8 mouse cellular contexts compared by ENCODE assay signal in the genomic region with DNA sequence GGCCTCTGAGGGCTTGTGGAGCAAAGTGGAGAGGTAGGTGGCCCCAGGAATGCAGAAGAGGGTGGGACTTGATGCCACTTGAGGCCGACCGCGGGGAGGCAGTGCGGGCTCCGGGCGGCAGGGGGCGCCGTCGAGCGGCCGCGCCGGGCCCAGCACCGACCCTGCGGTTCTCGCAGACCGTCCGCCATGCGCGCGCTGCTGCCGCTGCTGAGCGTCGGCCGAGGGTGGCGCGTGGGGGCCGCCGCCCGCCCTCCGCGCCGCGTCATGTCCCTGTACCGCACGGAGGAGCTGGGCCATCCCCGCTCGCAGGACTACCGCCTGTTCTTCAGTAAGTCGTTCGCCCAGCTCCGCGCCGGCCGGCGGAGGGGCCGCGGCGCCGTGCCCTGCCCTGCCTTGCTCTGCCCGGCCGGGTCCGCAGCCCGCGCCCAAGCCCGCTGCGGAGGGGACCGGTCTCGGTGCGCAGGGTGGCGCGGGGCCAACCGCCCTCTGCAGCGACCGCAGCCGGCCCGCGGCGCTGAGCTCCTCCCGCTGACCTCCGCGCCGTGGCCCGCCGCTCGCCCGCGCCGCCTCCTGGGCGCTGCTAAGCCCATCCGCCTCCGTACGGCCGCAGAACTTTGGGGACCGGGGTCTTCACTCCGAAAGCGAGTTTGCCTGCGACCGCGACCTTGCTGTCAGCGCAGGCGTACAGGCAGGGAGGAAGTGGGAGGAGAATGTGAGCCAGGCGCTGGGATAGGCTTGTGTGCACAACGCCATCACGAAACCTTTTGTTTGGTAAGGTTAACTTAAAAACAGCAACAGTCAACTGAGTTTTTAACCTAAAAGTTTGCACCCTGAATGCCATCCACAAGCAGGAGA. TPM values are rescaled to one million over a fixed set of nuclear protein-coding genes. Genes with fewer than 3 reads are reported as not detected.
DNase-seq lines count a peak whose midpoint lies in the region; ATAC-seq and TF ChIP-seq lines count a peak whose summit lies in the region.

A gene (plus strand): TSS at position 157 of the 855 bp plus-strand sequence.

- H3K36me3 ChIP-seq in forebrain, embryonic 15.5 days: no peaks in the 10 kb centered on the region
- no peaks in the 10 kb centered on the region for H3K36me3 ChIP-seq in lung, embryonic 14.5 days (ENCODE audit: insufficient read depth)
- H3K36me3 ChIP-seq in thymus, adult 2 months (ENCODE audit: control insufficient read depth, insufficient read depth, low read length): no peaks in the 10 kb centered on the region

- H3K27me3 ChIP-seq in forebrain, embryonic 15.5 days: no peaks in the 10 kb centered on the region
- no peaks in the 10 kb centered on the region for H3K27me3 ChIP-seq in lung, embryonic 14.5 days (ENCODE audit: insufficient read depth, low read length)
- H3K27me3 ChIP-seq in thymus, adult 2 months (ENCODE audit: control insufficient read depth, insufficient read depth, low read length): no peaks in the 10 kb centered on the region

- TF ChIP-seq POLR2A in olfactory bulb, adult 2 months (IDR thresholded peaks at IDR 0.05; ENCODE audit: insufficient read depth, low read depth, low read length): peak; percentile 31; the same call in 1 of the 2 replicates
- peak; percentile 84 for TF ChIP-seq POLR2A in thymus, adult 2 months (IDR thresholded peaks at IDR 0.05; ENCODE audit: control insufficient read depth, extremely low read depth, insufficient read depth, low read length, poor library complexity)

- H3K4me2 ChIP-seq in forebrain, embryonic 15.5 days (replicated peaks): peak within 1 kb of the TSS; percentile 61
- peak within 1 kb of the TSS; percentile 72 for H3K4me2 ChIP-seq in lung, embryonic 14.5 days

- peak; percentile 54 for TF ChIP-seq CTCF in lung, embryonic 14.5 days (IDR thresholded peaks at IDR 0.05; ENCODE audit: low read depth)
- peak; percentile 84; the same call in 1 of the 2 replicates for TF ChIP-seq CTCF in olfactory bulb, adult 2 months (IDR thresholded peaks at IDR 0.05; ENCODE audit: insufficient read depth, low read depth, low read length)
- TF ChIP-seq CTCF in thymus, adult 2 months (IDR thresholded peaks at IDR 0.05; ENCODE audit: borderline replicate concordance, control insufficient read depth, extremely low read depth, insufficient read depth, low read length, poor library complexity): peak; percentile 97

- H3K9ac ChIP-seq in forebrain, embryonic 15.5 days (replicated peaks): peak within 1 kb of the TSS; percentile 85
- peak within 1 kb of the TSS; percentile 92 for H3K9ac ChIP-seq in lung, embryonic 14.5 days

- peak; percentile 92 for DNase-seq in ES-CJ7 (ENCODE audit: low read depth, low spot score)
- peak; percentile 82 for DNase-seq in cerebellum, adult 11 months
- DNase-seq in heart, postnatal 25 days (ENCODE audit: low spot score): peak; percentile 75
- DNase-seq in layer of hippocampus, adult 18-20 months (ENCODE audit: low spot score in 2 of 2): peak; percentile 71 to 82
- peak; percentile 92 for DNase-seq in lung, embryonic 14.5 days
- peak; percentile 89 for DNase-seq in thymus, adult 2 months

- no peaks in the 10 kb centered on the region for H3K9me3 ChIP-seq in forebrain, embryonic 15.5 days
- H3K9me3 ChIP-seq in lung, embryonic 14.5 days (ENCODE audit: low read depth, low read length): 0 out of 2 replicates have a peak, but pooled peaks cover 4% of the 10 kb centered on the region

- peak; percentile 96 for ATAC-seq in forebrain, embryonic 15.5 days (replicated peaks)
- peak; percentile 95 for ATAC-seq in lung, embryonic 14.5 days (ENCODE audit: insufficient read depth)

- intact Hi-C loops in heart, postnatal 25 days (cut with DNase I): loop anchor here (5.0 to 10.0 kb wide), 4 partner anchors 205 to 1317 kb away; a partner anchor contains a TSS

- under 1% methylated on average over 95 of the region's 95 CpGs for WGBS in forebrain, embryonic 15.5 days
- WGBS in lung, embryonic 14.5 days: under 1% methylated on average over 74 of the region's 95 CpGs
- WGBS in olfactory bulb, adult 2 months: under 1% methylated on average over 95 of the region's 95 CpGs
- under 1% methylated on average over 93 of the region's 95 CpGs for WGBS in thymus, adult 2 months

- peaks cover 15% of the 10 kb centered on the region; the same call in 1 of the 2 replicates for H3K4me1 ChIP-seq in forebrain, embryonic 15.5 days
- no peaks in the 10 kb centered on the region for H3K4me1 ChIP-seq in lung, embryonic 14.5 days (ENCODE audit: insufficient read depth)
- peaks cover 2% of the 10 kb centered on the region; the same call in 1 of the 2 replicates for H3K4me1 ChIP-seq in olfactory bulb, adult 2 months (ENCODE audit: control insufficient read depth, insufficient read depth, low read length)
- peaks cover 8% of the 10 kb centered on the region for H3K4me1 ChIP-seq in thymus, adult 2 months (replicated peaks; ENCODE audit: control insufficient read depth, insufficient read depth, low read length)

- peak within 1 kb of the TSS; percentile 91 for H3K4me3 ChIP-seq in forebrain, embryonic 15.5 days
- peak within 1 kb of the TSS; percentile 74 for H3K4me3 ChIP-seq in lung, embryonic 14.5 days (ENCODE audit: low read depth, low read length)
- peak within 1 kb of the TSS; percentile 97 for H3K4me3 ChIP-seq in olfactory bulb, adult 2 months (ENCODE audit: insufficient read depth, low read depth, low read length)
- H3K4me3 ChIP-seq in thymus, adult 2 months (ENCODE audit: control insufficient read depth, insufficient read depth, low read length): peak within 1 kb of the TSS; percentile 82

- H3K27ac ChIP-seq in forebrain, embryonic 15.5 days (replicated peaks): peak within 1 kb of the TSS; percentile 96
- H3K27ac ChIP-seq in lung, embryonic 14.5 days (ENCODE audit: low read depth): peak within 1 kb of the TSS; percentile 98
- H3K27ac ChIP-seq in olfactory bulb, adult 2 months (ENCODE audit: insufficient read depth, low read depth, low read length): peak within 1 kb of the TSS; percentile 95
- H3K27ac ChIP-seq in thymus, adult 2 months (ENCODE audit: control insufficient read depth, insufficient read depth, low read length): peak within 1 kb of the TSS; percentile 96

RNA-seq across cellular contexts. Expression of the gene that starts here (rescaled TPM):
- polyA plus RNA-seq in forebrain, embryonic 15.5 days (2015; fragmentation: Nextera tagmentation; extraction: Ambion mirVana): 70.3 and 70.6 TPM in 2 replicates
- 100 to 1,000 TPM; 135 TPM for total RNA-seq in heart, postnatal 25 days (2021)
- total RNA-seq in layer of hippocampus, adult 18-20 months (2021): 10 to 100 TPM; 45.8 to 55.9 TPM
- 109 TPM in 2 replicates for polyA plus RNA-seq in lung, embryonic 14.5 days (2014; fragmentation: Nextera tagmentation; extraction: Ambion mirVana)
- polyA plus RNA-seq in olfactory bulb, adult 2 months (2012; ENCODE audit: insufficient read depth, insufficient read length, low replicate concordance, missing spikeins): not detected in 2 replicates
- polyA plus RNA-seq in thymus, adult 2 months (2012; rRNA removed): 38.5 and 50.5 TPM in 2 replicates

Comparison
In these comparisons a context has a peak if more than half of its experiments do, and no peak if none do; other contexts are left out.
1. Peak in every context shown above with its lines: DNase-seq, ATAC-seq, H3K4me3 ChIP-seq and H3K27ac ChIP-seq.
2. RNA of the gene that starts here (polyA plus RNA-seq): 109 TPM in lung, embryonic 14.5 days, 70.3 to 70.6 TPM in forebrain, embryonic 15.5 days and 38.5 to 50.5 TPM in thymus, adult 2 months; not detected in olfactory bulb, adult 2 months; every median in the first group is over 10 times any median in the second.